Mouse (Mus musculus): ENCODE data around the gene 1700020D05Rik. TPM values are rescaled to one million over a fixed set of nuclear protein-coding genes. Genes with fewer than 3 reads are reported as not detected.

Gene 1700020D05Rik
- polyA plus RNA-seq, 1 experiment, result 0.15 TPM

DNA sequence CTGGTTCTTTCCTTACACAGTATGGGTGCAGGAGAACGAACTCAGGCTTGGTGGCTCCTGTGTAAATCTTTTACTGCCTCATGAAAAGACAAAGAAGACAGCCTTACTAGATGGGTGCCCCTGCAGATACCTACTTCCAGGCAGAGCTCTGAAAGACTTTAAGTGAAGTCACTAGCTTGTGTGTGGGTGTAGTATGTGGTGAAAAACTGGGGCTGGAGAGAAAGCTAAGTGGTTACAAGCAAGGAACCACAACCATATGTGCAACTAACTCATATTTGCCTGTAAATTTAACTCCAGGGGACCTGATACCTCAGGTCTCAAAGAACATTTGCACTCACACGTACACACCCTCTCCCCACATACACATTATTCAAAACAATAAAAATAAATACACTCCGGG is 43.7 kb downstream of the 1700020D05Rik start:
- H3K79me3 ChIP-seq (ENCODE audit: low read depth), result peaks cover 16% of the 10 kb centered on the region
- H3ac ChIP-seq (ENCODE audit: control insufficient read depth, insufficient read length, low read depth), result no peak overlapping the region
- peaks cover 48% of the 10 kb centered on the region for H3K36me3 ChIP-seq (ENCODE audit: control insufficient read depth, insufficient read depth)
- no peaks in the 10 kb centered on the region for H3K27me3 ChIP-seq (ENCODE audit: control insufficient read depth, insufficient read depth, insufficient read length)
- TF ChIP-seq CEBPB (IDR thresholded peaks at IDR 0.05; ENCODE audit: low read depth), result no peak
- no peak for TF ChIP-seq MYOG (IDR thresholded peaks at IDR 0.05; ENCODE audit: control insufficient read depth, extremely low read depth, insufficient read length)
- no peak for TF ChIP-seq MAX (IDR thresholded peaks at IDR 0.05)
- no peak for TF ChIP-seq CTCF (IDR thresholded peaks at IDR 0.05; ENCODE audit: control insufficient read depth, insufficient read depth, insufficient read length)
- no peak for TF ChIP-seq USF1 (IDR thresholded peaks at IDR 0.05; ENCODE audit: low read depth)
- no peak for TF ChIP-seq MYOD1 (IDR thresholded peaks at IDR 0.05; ENCODE audit: control insufficient read depth, insufficient read length, low read depth)
- TF ChIP-seq FOSL1 (IDR thresholded peaks at IDR 0.05; ENCODE audit: insufficient read depth, low read length, poor library complexity, severe bottlenecking), result no peak
- H3K79me2 ChIP-seq (ENCODE audit: control insufficient read depth, insufficient read depth), result peaks cover 43% of the 10 kb centered on the region
- peak overlapping the region; percentile 59 for H3K4me3 ChIP-seq (ENCODE audit: insufficient read depth, poor library complexity, severe bottlenecking)

DNA sequence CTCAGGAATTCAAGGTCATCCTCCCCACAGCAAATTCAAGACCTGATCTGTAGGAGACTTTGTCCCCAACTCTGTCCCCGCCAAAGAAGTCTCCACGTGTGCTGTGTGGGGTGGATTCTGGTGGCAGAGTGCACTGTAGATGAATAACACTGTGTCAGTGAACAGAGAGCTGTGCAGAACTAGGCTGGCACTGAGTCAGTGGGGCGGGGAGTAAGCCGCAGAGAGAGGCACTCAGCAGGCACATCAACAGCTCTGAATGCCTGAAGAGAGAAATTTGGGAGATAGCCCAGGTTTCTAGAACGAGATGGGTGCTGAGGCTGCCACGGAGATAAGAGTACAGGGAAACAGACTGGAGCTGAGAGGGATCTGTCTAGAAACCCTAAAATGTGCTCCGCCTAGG is 44.6 kb downstream of the 1700020D05Rik start:
- Histone ChIP-seq H3K79me2 (ENCODE audit: control insufficient read depth, insufficient read depth) (peaks cover 52% of the 10 kb centered on the region), H3K27me3 (ENCODE audit: control insufficient read depth, insufficient read depth, insufficient read length) (no peaks in the 10 kb centered on the region), H3K36me3 (ENCODE audit: control insufficient read depth, insufficient read depth) (peaks cover 49% of the 10 kb centered on the region), H3ac (ENCODE audit: control insufficient read depth, insufficient read length, low read depth) (no peak overlapping the region), H3K4me3 (ENCODE audit: insufficient read depth, poor library complexity, severe bottlenecking) (no peak overlapping the region), H3K79me3 (ENCODE audit: low read depth) (peaks cover 23% of the 10 kb centered on the region)
- TF ChIP-seq MYOG (IDR thresholded peaks at IDR 0.05; ENCODE audit: control insufficient read depth, extremely low read depth, insufficient read length) (no peak), CTCF (IDR thresholded peaks at IDR 0.05; ENCODE audit: control insufficient read depth, insufficient read depth, insufficient read length) (no peak), USF1 (IDR thresholded peaks at IDR 0.05; ENCODE audit: low read depth) (no peak), MYOD1 (IDR thresholded peaks at IDR 0.05; ENCODE audit: control insufficient read depth, insufficient read length, low read depth) (no peak), CEBPB (IDR thresholded peaks at IDR 0.05; ENCODE audit: low read depth) (no peak), MAX (IDR thresholded peaks at IDR 0.05) (no peak), FOSL1 (IDR thresholded peaks at IDR 0.05; ENCODE audit: insufficient read depth, low read length, poor library complexity, severe bottlenecking) (no peak)

DNA sequence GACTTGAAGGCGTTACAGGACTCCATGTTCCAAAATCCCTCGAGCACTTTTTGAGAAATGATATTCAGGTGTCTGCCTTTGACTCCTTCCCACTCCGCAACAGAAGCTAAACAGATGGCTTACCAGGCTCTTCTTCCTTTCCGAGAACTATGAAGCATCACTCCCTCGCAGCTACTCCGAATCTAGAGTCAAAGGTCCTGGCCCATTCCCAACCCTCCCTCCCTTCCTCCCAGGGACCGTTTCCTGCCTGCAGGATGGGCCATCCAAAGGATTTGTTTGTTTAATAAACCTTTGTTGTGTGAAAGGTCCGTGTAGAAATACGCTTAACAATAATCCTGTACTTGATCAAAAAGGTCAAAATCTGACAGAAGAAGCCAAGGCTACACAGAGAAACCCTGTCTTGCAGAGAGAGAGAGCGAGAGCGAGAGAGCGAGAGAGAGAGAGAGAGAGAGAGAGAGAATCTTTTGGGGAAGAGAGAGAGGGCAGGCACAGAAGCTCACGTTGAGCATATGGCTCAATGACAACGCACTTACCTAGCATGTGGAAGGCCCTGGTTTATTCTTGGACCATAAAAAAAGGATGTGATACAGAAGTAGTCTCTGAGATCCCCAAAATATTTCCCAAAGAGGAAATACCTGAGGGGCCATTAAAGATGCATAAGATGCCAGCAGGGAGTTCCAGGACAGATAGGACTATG is 45.7 kb downstream of the 1700020D05Rik start, which contains the start of gene Ccdc85b:
Gene Ccdc85b, minus strand, starts transcription at position 149 of the 697 bp plus-strand sequence.
- Histone ChIP-seq H3K4me3 (ENCODE audit: insufficient read depth, poor library complexity, severe bottlenecking) (peak within 1 kb of the TSS; percentile 38), H3ac (ENCODE audit: control insufficient read depth, insufficient read length, low read depth) (peak within 1 kb of the TSS; percentile 87), H3K79me3 (ENCODE audit: low read depth) (peaks cover 31% of the 10 kb centered on the region), H3K79me2 (ENCODE audit: control insufficient read depth, insufficient read depth) (peaks cover 63% of the 10 kb centered on the region), H3K36me3 (ENCODE audit: control insufficient read depth, insufficient read depth) (peaks cover 51% of the 10 kb centered on the region), H3K27me3 (ENCODE audit: control insufficient read depth, insufficient read depth, insufficient read length) (no peaks in the 10 kb centered on the region)
- TF ChIP-seq MAX (IDR thresholded peaks at IDR 0.05), result no peak
- no peak for TF ChIP-seq CTCF (IDR thresholded peaks at IDR 0.05; ENCODE audit: control insufficient read depth, insufficient read depth, insufficient read length)
- no peak for TF ChIP-seq FOSL1 (IDR thresholded peaks at IDR 0.05; ENCODE audit: insufficient read depth, low read length, poor library complexity, severe bottlenecking)
- TF ChIP-seq CEBPB (IDR thresholded peaks at IDR 0.05; ENCODE audit: low read depth), result no peak
- TF ChIP-seq MYOD1 (IDR thresholded peaks at IDR 0.05; ENCODE audit: control insufficient read depth, insufficient read length, low read depth), result no peak
- TF ChIP-seq USF1 (IDR thresholded peaks at IDR 0.05; ENCODE audit: low read depth), result no peak
- TF ChIP-seq MYOG (IDR thresholded peaks at IDR 0.05; ENCODE audit: control insufficient read depth, extremely low read depth, insufficient read length), result no peak

DNA sequence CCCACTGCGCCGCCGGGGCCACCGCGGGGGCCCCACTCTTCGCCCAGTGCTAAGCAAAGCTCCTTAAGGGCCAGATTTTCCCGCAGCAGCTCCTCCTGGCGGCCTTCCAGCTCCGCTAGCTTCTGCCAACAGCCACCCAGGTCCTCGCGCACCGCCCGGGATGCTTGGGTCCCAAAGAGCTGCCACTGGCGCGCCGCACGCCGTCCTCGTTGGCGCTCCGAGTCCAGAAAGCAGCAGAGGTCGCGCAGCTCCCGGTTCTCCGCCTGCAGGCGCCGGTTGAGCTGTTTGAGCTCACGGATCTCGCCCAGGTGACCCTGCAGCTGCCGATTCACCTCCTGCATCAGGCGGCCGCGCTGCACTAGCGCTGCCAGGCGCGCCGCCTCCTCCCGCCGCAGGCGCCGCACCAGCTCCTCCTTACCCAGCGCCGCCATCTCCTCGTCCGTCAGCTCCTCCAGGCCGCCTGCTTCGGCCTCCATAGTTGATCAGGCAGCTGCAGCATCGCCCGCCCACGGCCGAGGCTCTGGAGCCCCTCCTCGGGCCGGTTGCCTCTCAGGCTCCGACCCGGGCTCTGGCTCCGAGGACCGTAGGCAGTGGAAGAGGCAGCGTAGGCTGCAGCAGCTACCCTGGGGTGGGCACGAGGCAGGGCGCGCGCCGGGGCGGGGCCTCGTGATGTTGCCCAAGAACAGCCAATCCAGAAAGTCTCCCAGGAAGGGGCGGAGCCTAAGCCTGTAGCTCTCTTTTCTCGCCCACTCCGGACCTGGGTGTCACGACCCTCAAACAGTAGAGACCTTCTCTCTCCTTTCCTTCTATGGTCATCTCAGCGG is 46.5 kb downstream of the 1700020D05Rik start:
- Histone ChIP-seq H3K4me3 (ENCODE audit: insufficient read depth, poor library complexity, severe bottlenecking) (peak overlapping the region; percentile 38), H3K27me3 (ENCODE audit: control insufficient read depth, insufficient read depth, insufficient read length) (no peaks in the 10 kb centered on the region), H3K36me3 (ENCODE audit: control insufficient read depth, insufficient read depth) (peaks cover 51% of the 10 kb centered on the region), H3K79me2 (ENCODE audit: control insufficient read depth, insufficient read depth) (peaks cover 66% of the 10 kb centered on the region), H3ac (ENCODE audit: control insufficient read depth, insufficient read length, low read depth) (peak overlapping the region; percentile 87), H3K79me3 (ENCODE audit: low read depth) (peaks cover 36% of the 10 kb centered on the region)
- TF ChIP-seq MYOG (IDR thresholded peaks at IDR 0.05; ENCODE audit: control insufficient read depth, extremely low read depth, insufficient read length) (no peak), MAX (IDR thresholded peaks at IDR 0.05) (peak; percentile 78)

DNA sequence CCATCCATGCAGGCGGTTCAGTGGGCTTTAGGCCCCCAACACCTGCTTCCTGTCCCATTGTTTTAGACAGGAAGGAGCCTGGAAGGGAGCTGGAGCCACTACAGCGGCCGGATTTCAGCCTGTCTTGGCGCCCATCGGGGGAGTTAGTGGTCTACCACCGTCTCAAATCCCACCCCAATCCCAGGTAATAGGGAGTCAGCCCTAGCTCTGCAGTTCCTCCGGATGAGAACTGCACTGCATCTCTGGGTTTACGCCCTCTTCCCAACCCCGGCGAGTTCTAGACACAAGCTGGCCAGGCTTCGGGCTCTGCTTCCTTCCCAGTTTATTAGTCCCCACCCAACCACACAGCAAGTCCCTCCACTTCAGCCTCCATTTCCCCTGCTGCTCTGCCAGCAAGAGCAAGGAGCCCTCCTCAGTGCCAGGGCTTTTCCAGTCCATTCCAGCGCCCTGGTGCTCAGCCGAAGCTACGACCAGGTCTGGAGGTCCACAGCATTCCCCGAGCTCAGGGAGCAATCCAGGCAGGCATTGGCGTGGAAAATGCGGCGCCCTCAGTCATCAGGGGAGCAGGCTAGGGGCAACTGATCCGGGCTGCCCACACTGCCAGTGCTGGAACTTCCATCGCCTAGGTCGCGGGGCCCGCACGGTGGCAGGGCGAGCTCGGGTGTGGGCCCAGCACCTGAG is 47.2 kb downstream of the 1700020D05Rik start:
- Histone ChIP-seq H3K79me3 (ENCODE audit: low read depth) (peaks cover 42% of the 10 kb centered on the region), H3K36me3 (ENCODE audit: control insufficient read depth, insufficient read depth) (peaks cover 52% of the 10 kb centered on the region), H3K4me3 (ENCODE audit: insufficient read depth, poor library complexity, severe bottlenecking) (peak overlapping the region; percentile 38), H3K27me3 (ENCODE audit: control insufficient read depth, insufficient read depth, insufficient read length) (no peaks in the 10 kb centered on the region), H3K79me2 (ENCODE audit: control insufficient read depth, insufficient read depth) (peaks cover 66% of the 10 kb centered on the region), H3ac (ENCODE audit: control insufficient read depth, insufficient read length, low read depth) (peak overlapping the region; percentile 87)
- TF ChIP-seq CTCF (IDR thresholded peaks at IDR 0.05; ENCODE audit: control insufficient read depth, insufficient read depth, insufficient read length) (no peak), FOSL1 (IDR thresholded peaks at IDR 0.05; ENCODE audit: insufficient read depth, low read length, poor library complexity, severe bottlenecking) (no peak), MAX (IDR thresholded peaks at IDR 0.05) (no peak), MYOD1 (IDR thresholded peaks at IDR 0.05; ENCODE audit: control insufficient read depth, insufficient read length, low read depth) (no peak), USF1 (IDR thresholded peaks at IDR 0.05; ENCODE audit: low read depth) (no peak), MYOG (IDR thresholded peaks at IDR 0.05; ENCODE audit: control insufficient read depth, extremely low read depth, insufficient read length) (no peak), CEBPB (IDR thresholded peaks at IDR 0.05; ENCODE audit: low read depth) (no peak)
